In the genomic region with DNA sequence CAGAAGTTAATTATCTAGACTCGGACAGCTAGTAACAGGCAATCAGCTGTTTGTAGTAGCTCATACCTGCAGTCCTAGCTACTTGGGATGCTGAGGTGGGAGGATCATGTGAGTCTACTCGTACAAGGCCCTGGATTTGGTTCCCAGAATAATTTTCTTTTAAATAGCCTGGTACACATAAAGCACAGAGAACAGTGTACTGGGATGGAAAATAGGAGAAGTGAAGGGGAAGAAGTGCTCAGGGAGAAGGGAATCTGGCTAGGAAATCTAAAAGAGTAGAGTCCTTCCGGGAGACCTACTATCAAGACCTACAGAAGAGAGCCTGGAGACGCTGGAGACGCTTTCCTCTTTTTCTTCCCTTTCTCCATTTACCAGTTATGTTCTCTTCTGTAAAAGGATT, we compare ENCODE assay signal across 9 mouse cellular contexts. TPM values are rescaled to one million over a fixed set of nuclear protein-coding genes. Genes with fewer than 3 reads are reported as not detected.
A peak's percentile ranks its signal among the peaks of the same experiment; 100 is the strongest.
DNase-seq lines count a peak whose midpoint lies in the region; ATAC-seq and TF ChIP-seq lines count a peak whose summit lies in the region.
"Had no signal": no experiment of that assay in that cellular context is flagged by ENCODE, and none has a peak within 500 bp of the region (broad histone marks: within the 10 kb centered on the region; RNA-seq: fewer than 3 reads in every experiment).

No protein-coding gene starts in this region.

- ATAC-seq in neural tube, embryonic 13.5 days (ENCODE audit: low read depth), result no peak

- no peaks in the 10 kb centered on the region for H3K36me3 ChIP-seq in forebrain, embryonic 10.5 days (replicated peaks)
- no peaks in the 10 kb centered on the region for H3K36me3 ChIP-seq in limb, embryonic 10.5 days
- H3K36me3 ChIP-seq in neural tube, embryonic 13.5 days, result no peaks in the 10 kb centered on the region

- H3K4me1 ChIP-seq in forebrain, embryonic 10.5 days, result peaks cover 27% of the 10 kb centered on the region
- peaks cover 13% of the 10 kb centered on the region for H3K4me1 ChIP-seq in limb, embryonic 10.5 days
- H3K4me1 ChIP-seq in neural tube, embryonic 13.5 days (replicated peaks), result peaks cover 26% of the 10 kb centered on the region
- H3K4me1 ChIP-seq in lung, adult 2 months (ENCODE audit: control insufficient read depth, insufficient read depth, low read length), result no peaks in the 10 kb centered on the region; the same call in 1 of the 2 replicates

- DNase-seq in left cerebral cortex, adult 2 months (ENCODE audit: extremely low spot score in 1 of 2, low spot score in 2 of 2), result no peak
- no peak for DNase-seq in left cerebral cortex, postnatal 4 days
- no peak for DNase-seq in forebrain, embryonic 10.5 days (ENCODE audit: extremely low spot score, low spot score)
- no peak for DNase-seq in limb, embryonic 10.5 days (ENCODE audit: low spot score)
- DNase-seq in yolk sac, embryonic 10.5 days (ENCODE audit: low spot score), result no peak
- no peak for DNase-seq in layer of hippocampus, postnatal 10 days (ENCODE audit: low spot score in 2 of 2)
- DNase-seq in lung, adult 2 months, result no peak
- DNase-seq: kidney, adult 8-10 months had no signal

- H3K27ac ChIP-seq in left cerebral cortex, adult 2 months, result peak overlapping the region; percentile 95
- peak overlapping the region; percentile 40 for H3K27ac ChIP-seq in forebrain, embryonic 10.5 days
- no peak overlapping the region for H3K27ac ChIP-seq in limb, embryonic 10.5 days
- peak overlapping the region; percentile 74 for H3K27ac ChIP-seq in neural tube, embryonic 13.5 days (replicated peaks)

- H3K9me3 ChIP-seq in forebrain, embryonic 10.5 days, result no peaks in the 10 kb centered on the region
- H3K9me3 ChIP-seq in limb, embryonic 10.5 days (replicated peaks), result no peaks in the 10 kb centered on the region
- H3K9me3 ChIP-seq in neural tube, embryonic 13.5 days, result no peaks in the 10 kb centered on the region

- H3K9ac ChIP-seq in neural tube, embryonic 13.5 days, result peak overlapping the region; percentile 57; the same call in 1 of the 2 replicates

- no peak for TF ChIP-seq POLR2A in lung, adult 2 months (IDR thresholded peaks at IDR 0.05; ENCODE audit: borderline replicate concordance, extremely low read depth, low read depth, low read length)

- peak overlapping the region; percentile 53 for H3K4me3 ChIP-seq in left cerebral cortex, adult 2 months
- H3K4me3 ChIP-seq in forebrain, embryonic 10.5 days, result peak overlapping the region; percentile 48
- peak overlapping the region; percentile 45; the same call in 1 of the 2 replicates for H3K4me3 ChIP-seq in limb, embryonic 10.5 days
- peak overlapping the region; percentile 37; the same call in 1 of the 2 replicates for H3K4me3 ChIP-seq in neural tube, embryonic 13.5 days
- no peak overlapping the region for H3K4me3 ChIP-seq in lung, adult 2 months (replicated peaks; ENCODE audit: extremely low read depth, low read depth, low read length)

- TF ChIP-seq CTCF in left cerebral cortex, adult 2 months (IDR thresholded peaks at IDR 0.05), result no peak
- TF ChIP-seq CTCF in lung, adult 2 months (IDR thresholded peaks at IDR 0.05; ENCODE audit: insufficient read depth, low read length), result no peak

- intact Hi-C loops in left cerebral cortex, adult 2 months (cut with DNase I), result loop anchor here (1.0 to 10.0 kb wide), 2 partner anchors 17 to 309 kb away; a partner anchor contains a TSS
- intact Hi-C loops in left cerebral cortex, postnatal 4 days (cut with DNase I), result no loop called here

- peak overlapping the region; percentile 73 for H3K4me2 ChIP-seq in neural tube, embryonic 13.5 days

- H3K27me3 ChIP-seq in forebrain, embryonic 10.5 days (ENCODE audit: poor library complexity, severe bottlenecking), result peaks cover 14% of the 10 kb centered on the region
- H3K27me3 ChIP-seq in limb, embryonic 10.5 days (ENCODE audit: low read depth, poor library complexity, severe bottlenecking), result peaks cover 26% of the 10 kb centered on the region
- H3K27me3 ChIP-seq in neural tube, embryonic 13.5 days, result 0 out of 2 replicates have a peak, but pooled peaks cover 5% of the 10 kb centered on the region

- 28% methylated on average over 5 of the region's 5 CpGs for WGBS in forebrain, embryonic 10.5 days
- WGBS in limb, embryonic 10.5 days, result 41% methylated on average over 5 of the region's 5 CpGs
- WGBS in neural tube, embryonic 13.5 days, result 37% methylated on average over 5 of the region's 5 CpGs
- WGBS in lung, adult 2 months, result 53% methylated on average over 5 of the region's 5 CpGs

RNA-seq across cellular contexts. Expression of a gene that starts 16.4 kb away (rescaled TPM):
- 100 to 1,000 TPM; 105 TPM for total RNA-seq in left cerebral cortex, adult 2 months (2021)
- total RNA-seq in left cerebral cortex, postnatal 4 days (2021), result 100 to 1,000 TPM; 104 to 113 TPM
- 14.8 and 15.1 TPM in 2 replicates for polyA plus RNA-seq in forebrain, embryonic 10.5 days (2016; fragmentation: Nextera tagmentation; extraction: Ambion mirVana)
- polyA plus RNA-seq in limb, embryonic 10.5 days (2016; fragmentation: Nextera tagmentation; extraction: Ambion mirVana), result 8.4 and 9.9 TPM in 2 replicates
- 18.3 and 18.8 TPM in 2 replicates for polyA plus RNA-seq in neural tube, embryonic 13.5 days (2015; fragmentation: Nextera tagmentation; extraction: Ambion mirVana)
- total RNA-seq in layer of hippocampus, postnatal 10 days (2021), result 100 to 1,000 TPM; 107 to 118 TPM
- 5.2 and 9.2 TPM in 2 replicates for polyA plus RNA-seq in lung, adult 2 months (2012; rRNA removed)
